Mouse (Mus musculus) c-Kit-positive CD71-negative TER-119-negative erythroid progenitor cells, embryonic 14.5 days (primary cell): ENCODE data around the gene Atp23.

Source experiments
- DNase-seq: peaks from one replicate; pipeline ENCODE4 v3.0.0-alpha.2; 2013; ENCODE audit warnings: low read depth

Gene Atp23

GRCm38 (mm10) chr10:126822418-126822817, 78.7 kb downstream of the Atp23 start:
- no peak for DNase-seq
